ENCODE assay signal across 8 mouse cellular contexts in the genomic region with DNA sequence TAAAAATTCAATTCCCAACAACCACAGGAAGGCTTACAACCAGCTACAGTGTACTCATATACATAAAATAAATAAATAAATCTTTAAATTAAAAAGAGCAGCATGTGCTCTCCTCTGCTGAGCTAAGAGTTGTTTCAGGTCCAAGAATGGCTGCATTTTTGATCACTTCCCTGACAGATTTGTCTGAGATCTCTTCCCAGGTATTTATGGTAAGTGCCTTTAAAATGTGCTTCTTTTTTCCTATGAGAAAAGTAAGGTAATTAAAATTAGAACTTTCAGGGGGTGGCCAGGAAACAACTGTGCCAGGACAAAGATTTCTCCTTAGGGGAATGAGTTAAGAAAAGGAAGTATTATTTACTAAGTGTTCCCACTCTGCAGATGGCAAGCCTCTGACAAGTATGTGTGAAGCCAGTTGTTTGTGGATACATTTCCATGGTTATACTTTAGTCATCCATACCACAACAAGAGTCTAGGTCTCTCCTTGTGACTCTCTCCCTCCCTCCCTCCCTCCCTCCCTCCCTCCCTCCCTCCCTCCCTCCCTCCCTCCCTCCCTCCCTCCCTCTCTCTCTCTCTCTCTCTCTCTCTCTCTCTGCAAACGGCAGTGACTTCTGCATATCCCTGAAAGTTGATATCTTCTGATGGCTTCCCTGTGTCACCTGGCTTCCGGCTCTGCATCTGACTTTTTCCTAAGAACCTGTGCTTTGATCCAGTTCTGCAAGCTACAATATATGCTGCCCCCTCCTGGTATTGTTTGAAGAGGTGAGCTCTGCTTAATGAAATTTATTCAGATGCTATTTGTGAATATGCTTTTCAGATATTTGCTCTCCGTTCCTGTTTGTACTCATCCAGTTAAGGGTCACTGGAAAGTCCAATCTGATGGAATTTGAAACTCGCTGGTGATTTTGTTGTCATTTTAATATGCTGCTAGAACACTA. TPM values are rescaled to one million over a fixed set of nuclear protein-coding genes. Genes with fewer than 3 reads are reported as not detected.
DNase-seq lines count a peak whose midpoint lies in the region; ATAC-seq lines count a peak whose summit lies in the region.

No protein-coding gene starts in this region.

- peak; percentile 29 for DNase-seq in heart, postnatal 4 days
- no peak for DNase-seq in neural tube, embryonic 10.5 days (ENCODE audit: extremely low spot score, low spot score)
- DNase-seq in retina, embryonic 14.5 days (ENCODE audit: low spot score), result peak; percentile 37
- DNase-seq in spleen, postnatal 14 days (ENCODE audit: low spot score in 2 of 2), result no peak

- H3K4me2 ChIP-seq in heart, embryonic 12.5 days, result no peak overlapping the region
- H3K4me2 ChIP-seq in neural tube, embryonic 14.5 days (ENCODE audit: low read depth, low read length), result no peak overlapping the region
- H3K4me2 ChIP-seq in kidney, embryonic 14.5 days (replicated peaks; ENCODE audit: low read depth, low read length), result no peak overlapping the region

- H3K27ac ChIP-seq in heart, embryonic 12.5 days (ENCODE audit: poor library complexity, severe bottlenecking), result no peak overlapping the region
- no peak overlapping the region for H3K27ac ChIP-seq in neural tube, embryonic 14.5 days (ENCODE audit: low read depth, low read length)
- no peak overlapping the region for H3K27ac ChIP-seq in kidney, embryonic 14.5 days (ENCODE audit: low read depth, low read length)

- H3K9ac ChIP-seq in heart, embryonic 12.5 days, result no peak overlapping the region
- no peak overlapping the region for H3K9ac ChIP-seq in neural tube, embryonic 14.5 days (replicated peaks; ENCODE audit: low read depth, low read length)
- H3K9ac ChIP-seq in kidney, embryonic 14.5 days (ENCODE audit: low read depth, low read length), result no peak overlapping the region

- no peak for ATAC-seq in heart, embryonic 12.5 days (ENCODE audit: insufficient number of reproducible peaks, low FRiP score)
- peak; percentile 54; the same call in 1 of the 2 replicates for ATAC-seq in neural tube, embryonic 14.5 days (ENCODE audit: low read depth)
- ATAC-seq in activated CD4-positive, CD25-positive, alpha-beta regulatory T cell, adult 4 months, result peak; percentile 62
- no peak for ATAC-seq in kidney, embryonic 14.5 days (ENCODE audit: low FRiP score, low TSS enrichment)

- H3K4me3 ChIP-seq in heart, embryonic 12.5 days, result no peak overlapping the region
- no peak overlapping the region for H3K4me3 ChIP-seq in neural tube, embryonic 14.5 days (ENCODE audit: low read depth, low read length)
- H3K4me3 ChIP-seq in kidney, embryonic 14.5 days (ENCODE audit: low read length), result no peak overlapping the region

- 34% methylated on average over 4 of the region's 4 CpGs for WGBS in heart, embryonic 12.5 days
- 57% methylated on average over 3 of the region's 4 CpGs for WGBS in neural tube, embryonic 14.5 days
- WGBS in kidney, embryonic 14.5 days, result 28% methylated on average over 4 of the region's 4 CpGs

- H3K4me1 ChIP-seq in heart, embryonic 12.5 days (replicated peaks), result peaks cover 2% of the 10 kb centered on the region; the same call in 1 of the 2 replicates
- H3K4me1 ChIP-seq in neural tube, embryonic 14.5 days (ENCODE audit: control insufficient read depth, insufficient read depth, low read length), result no peaks in the 10 kb centered on the region
- no peaks in the 10 kb centered on the region for H3K4me1 ChIP-seq in kidney, embryonic 14.5 days (ENCODE audit: control insufficient read depth, insufficient read depth, low read length)

- no peaks in the 10 kb centered on the region for H3K27me3 ChIP-seq in heart, embryonic 12.5 days (replicated peaks)
- no peaks in the 10 kb centered on the region for H3K27me3 ChIP-seq in neural tube, embryonic 14.5 days (ENCODE audit: control insufficient read depth, insufficient read depth, low read length)
- H3K27me3 ChIP-seq in kidney, embryonic 14.5 days (ENCODE audit: control insufficient read depth, insufficient read depth, low read length), result no peaks in the 10 kb centered on the region

- H3K36me3 ChIP-seq in heart, embryonic 12.5 days, result no peaks in the 10 kb centered on the region
- H3K36me3 ChIP-seq in neural tube, embryonic 14.5 days (ENCODE audit: control insufficient read depth, insufficient read depth, low read length), result no peaks in the 10 kb centered on the region
- H3K36me3 ChIP-seq in kidney, embryonic 14.5 days (ENCODE audit: control insufficient read depth, insufficient read depth, low read length), result no peaks in the 10 kb centered on the region

- no peaks in the 10 kb centered on the region for H3K9me3 ChIP-seq in heart, embryonic 12.5 days (replicated peaks)
- no peaks in the 10 kb centered on the region for H3K9me3 ChIP-seq in neural tube, embryonic 14.5 days (ENCODE audit: control insufficient read depth, low read length)
- H3K9me3 ChIP-seq in kidney, embryonic 14.5 days (ENCODE audit: control insufficient read depth, low read length), result no peaks in the 10 kb centered on the region

RNA-seq across cellular contexts. Expression of gene Nfkb1, which starts 21.9 kb away (rescaled TPM):
- 10 to 100 TPM; 47.0 to 49.9 TPM for total RNA-seq in heart, postnatal 4 days (2021)
- 14.3 and 16.6 TPM in 2 replicates for polyA plus RNA-seq in heart, embryonic 12.5 days (2016; fragmentation: Nextera tagmentation; extraction: Ambion mirVana)
- 8.5 and 9.6 TPM in 2 replicates for polyA plus RNA-seq in neural tube, embryonic 14.5 days (2014; fragmentation: Nextera tagmentation; extraction: Ambion mirVana)
- polyA plus RNA-seq in activated CD4-positive, CD25-positive, alpha-beta regulatory T cell, adult 4 months (2017; shearing (Covaris generic)), result 100 to 1,000 TPM in 1 of 2 experiments, 10 to 100 TPM in 1; 96.6 to 101 TPM
- 19.7 and 25.1 TPM in 2 replicates for polyA plus RNA-seq in kidney, embryonic 14.5 days (2014; fragmentation: Nextera tagmentation; extraction: Ambion mirVana)

Comparison
In these comparisons a context has a peak if more than half of its experiments do, and no peak if none do; other contexts are left out.
1. DNase-seq: peak in heart, postnatal 4 days (single experiment) and retina, embryonic 14.5 days (single experiment); none in neural tube, embryonic 10.5 days (single experiment) and spleen, postnatal 14 days (0 of 2).
2. ATAC-seq: peak in neural tube, embryonic 14.5 days (single experiment) and activated CD4-positive, CD25-positive, alpha-beta regulatory T cell, adult 4 months (single experiment); none in heart, embryonic 12.5 days (single experiment) and kidney, embryonic 14.5 days (single experiment).